ENCODE assay signal across 25 mouse cellular contexts in the genomic region with DNA sequence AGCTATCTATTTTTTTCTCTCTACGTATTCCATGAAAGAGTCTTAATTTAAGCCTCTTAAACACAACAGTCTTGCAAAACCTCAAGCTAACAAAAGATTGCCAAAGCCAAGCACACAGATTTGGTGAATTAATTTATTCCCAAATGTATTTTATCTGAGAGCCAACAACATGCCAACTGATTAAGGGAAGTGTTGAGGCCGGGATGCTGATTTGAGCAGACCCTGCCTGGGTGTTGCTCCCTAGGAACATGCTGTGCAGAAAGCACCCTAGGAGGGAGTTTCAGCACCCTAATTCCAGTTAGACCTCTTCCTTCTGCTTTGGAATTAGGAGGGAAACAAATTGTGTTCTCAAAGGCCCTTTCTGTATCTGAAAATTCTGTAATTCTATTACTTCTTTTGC.
A peak's percentile ranks its signal among the peaks of the same experiment; 100 is the strongest.
DNase-seq lines count a peak whose midpoint lies in the region; ATAC-seq and TF ChIP-seq lines count a peak whose summit lies in the region.
"Had no signal": no experiment of that assay in that cellular context is flagged by ENCODE, and none has a peak within 500 bp of the region (broad histone marks: within the 10 kb centered on the region; RNA-seq: fewer than 3 reads in every experiment).

No protein-coding gene starts in this region.

- no peaks in the 10 kb centered on the region for H3K4me1 ChIP-seq in forebrain, embryonic 14.5 days (ENCODE audit: control insufficient read depth, insufficient read depth, low read length)
- H3K4me1 ChIP-seq in forebrain, embryonic 12.5 days: no peaks in the 10 kb centered on the region
- H3K4me1 ChIP-seq in forebrain, embryonic 16.5 days (replicated peaks; ENCODE audit: control insufficient read depth, insufficient read depth, low read length): peaks cover 11% of the 10 kb centered on the region
- H3K4me1 ChIP-seq: embryonic facial prominence, embryonic 13.5 days; embryonic facial prominence, embryonic 15.5 days had no signal

- no peak overlapping the region for H3K9ac ChIP-seq in forebrain, embryonic 14.5 days (ENCODE audit: low read length)
- no peak overlapping the region for H3K9ac ChIP-seq in forebrain, embryonic 12.5 days
- H3K9ac ChIP-seq in forebrain, embryonic 16.5 days (replicated peaks; ENCODE audit: low read depth, low read length): no peak overlapping the region
- H3K9ac ChIP-seq: embryonic facial prominence, embryonic 13.5 days; embryonic facial prominence, embryonic 15.5 days had no signal

- no peak for TF ChIP-seq CTCF in left cerebral cortex, adult 2 months (IDR thresholded peaks at IDR 0.05)

- no peak overlapping the region; the same call in 1 of the 2 replicates for H3K27ac ChIP-seq in forebrain, embryonic 14.5 days (ENCODE audit: low read depth, low read length)
- no peak overlapping the region for H3K27ac ChIP-seq in forebrain, embryonic 12.5 days
- peak overlapping the region; percentile 61 for H3K27ac ChIP-seq in left cerebral cortex, adult 2 months
- peak overlapping the region; percentile 80 for H3K27ac ChIP-seq in forebrain, embryonic 16.5 days (ENCODE audit: low read length)
- H3K27ac ChIP-seq: embryonic facial prominence, embryonic 13.5 days; embryonic facial prominence, embryonic 15.5 days had no signal

- H3K9me3 ChIP-seq in forebrain, embryonic 14.5 days (replicated peaks; ENCODE audit: control insufficient read depth, low read length): no peaks in the 10 kb centered on the region
- H3K9me3 ChIP-seq in forebrain, embryonic 12.5 days: no peaks in the 10 kb centered on the region
- no peaks in the 10 kb centered on the region for H3K9me3 ChIP-seq in forebrain, embryonic 16.5 days (ENCODE audit: control insufficient read depth, low read length)
- H3K9me3 ChIP-seq: embryonic facial prominence, embryonic 13.5 days; embryonic facial prominence, embryonic 15.5 days; G1E had no signal

- 72% methylated on average over 2 of the region's 2 CpGs for WGBS in forebrain, embryonic 14.5 days
- WGBS in forebrain, embryonic 12.5 days: 89% methylated on average over 2 of the region's 2 CpGs
- 46% methylated on average over 2 of the region's 2 CpGs for WGBS in forebrain, embryonic 16.5 days

- H3K4me3 ChIP-seq in forebrain, embryonic 14.5 days (ENCODE audit: low read depth, low read length): no peak overlapping the region
- no peak overlapping the region for H3K4me3 ChIP-seq in forebrain, embryonic 12.5 days (replicated peaks)
- H3K4me3 ChIP-seq in left cerebral cortex, adult 2 months: no peak overlapping the region
- H3K4me3 ChIP-seq in forebrain, embryonic 16.5 days (replicated peaks; ENCODE audit: low read length): no peak overlapping the region
- H3K4me3 ChIP-seq: embryonic facial prominence, embryonic 13.5 days; embryonic facial prominence, embryonic 15.5 days; erythroblast, embryonic 14.5 days had no signal

- no peaks in the 10 kb centered on the region for H3K36me3 ChIP-seq in forebrain, embryonic 14.5 days (ENCODE audit: control insufficient read depth, insufficient read depth, low read length)
- H3K36me3 ChIP-seq in forebrain, embryonic 12.5 days (replicated peaks): no peaks in the 10 kb centered on the region
- H3K36me3 ChIP-seq in forebrain, embryonic 16.5 days (ENCODE audit: control insufficient read depth, insufficient read depth): no peaks in the 10 kb centered on the region
- H3K36me3 ChIP-seq: embryonic facial prominence, embryonic 13.5 days; embryonic facial prominence, embryonic 15.5 days; G1E had no signal

- no peak; the same call in 1 of the 2 replicates for ATAC-seq in forebrain, embryonic 14.5 days
- no peak for ATAC-seq in forebrain, embryonic 12.5 days (ENCODE audit: low FRiP score)
- peak; percentile 82 for ATAC-seq in forebrain, embryonic 16.5 days
- ATAC-seq: activated CD4-positive, CD25-positive, alpha-beta regulatory T cell, adult 4 months; CD4-positive, CD25-positive, alpha-beta regulatory T cell, adult 4 months; Patski had no signal

- peak; percentile 57 for DNase-seq in forebrain, embryonic 14.5 days (ENCODE audit: low spot score)
- DNase-seq in left cerebral cortex, adult 2 months (ENCODE audit: extremely low spot score in 1 of 2, low spot score in 2 of 2): no peak
- no peak for DNase-seq in left cerebral cortex, postnatal 36 days (ENCODE audit: low spot score in 2 of 2)
- no peak for DNase-seq in B cell, adult 2 months
- DNase-seq in frontal cortex, postnatal 25 days (ENCODE audit: low spot score in 2 of 2): no peak
- DNase-seq: adrenal gland, adult 8-10 months; adrenal gland, postnatal 14 days; adrenal gland, postnatal 36 days; cerebellum, adult 11 months; cerebellum, adult 18-20 months; cerebellum, adult 8-10 months; cerebellum, adult 9-11 months; cerebellum, postnatal 14 days; cerebellum, postnatal 36 days; embryo, embryonic 11 days had no signal

- no peak overlapping the region for H3K4me2 ChIP-seq in forebrain, embryonic 14.5 days (ENCODE audit: low read length)
- no peak overlapping the region for H3K4me2 ChIP-seq in forebrain, embryonic 12.5 days
- no peak overlapping the region for H3K4me2 ChIP-seq in forebrain, embryonic 16.5 days (ENCODE audit: low read length)
- H3K4me2 ChIP-seq: embryonic facial prominence, embryonic 13.5 days; embryonic facial prominence, embryonic 15.5 days had no signal

- intact Hi-C loops in left cerebral cortex, adult 2 months (cut with DNase I): loop anchor here (2.0 kb wide), 1 partner anchor 42 kb away; no protein-coding TSS in a partner anchor
- intact Hi-C loops in left cerebral cortex, postnatal 36 days (cut with DNase I): no loop called here

- no peaks in the 10 kb centered on the region for H3K27me3 ChIP-seq in forebrain, embryonic 14.5 days (replicated peaks; ENCODE audit: control insufficient read depth, insufficient read depth, low read length)
- no peaks in the 10 kb centered on the region for H3K27me3 ChIP-seq in forebrain, embryonic 12.5 days
- H3K27me3 ChIP-seq in forebrain, embryonic 16.5 days (replicated peaks; ENCODE audit: control insufficient read depth, insufficient read depth, low read length): no peaks in the 10 kb centered on the region
- H3K27me3 ChIP-seq: CH12.LX; embryonic facial prominence, embryonic 13.5 days; embryonic facial prominence, embryonic 15.5 days had no signal

Comparison
In these comparisons a context has a peak if more than half of its experiments do, and no peak if none do; other contexts are left out.
1. H3K27ac ChIP-seq: peak in left cerebral cortex, adult 2 months (single experiment) and forebrain, embryonic 16.5 days (single experiment); none in forebrain, embryonic 14.5 days (single experiment) and forebrain, embryonic 12.5 days (single experiment).